Mouse (Mus musculus): Measurements from ENCODE around the gene Akr1b8. TPM values are rescaled to one million over a fixed set of nuclear protein-coding genes. Genes with fewer than 3 reads are reported as not detected.
"Not testable (repeated sequence)": the region's sequence is repeated elsewhere in the genome, so short reads cannot be mapped to it uniquely, and the experiment has no call there.

Akr1b8 gene
- polyA plus RNA-seq, 1 experiment from 2014 or later, result 18.9 TPM

GRCm38 (mm10) chr6:34375888-34376287 is 22.0 kb downstream of the Akr1b8 start:
- not testable (repeated sequence) for H3K4me1 ChIP-seq (replicated peaks; ENCODE audit: control insufficient read depth, insufficient read depth, low read length); ATAC-seq (replicated peaks; ENCODE audit: low FRiP score); H3K27me3 ChIP-seq (ENCODE audit: control insufficient read depth, insufficient read depth, low read length); H3K9ac ChIP-seq (ENCODE audit: low read length); H3K36me3 ChIP-seq (ENCODE audit: control insufficient read depth, insufficient read depth, low read length); H3K9me3 ChIP-seq (ENCODE audit: control insufficient read depth, low read length); H3K4me3 ChIP-seq (ENCODE audit: low read depth, low read length); H3K27ac ChIP-seq (ENCODE audit: low read depth, low read length); H3K4me2 ChIP-seq (ENCODE audit: low read depth, low read length, severe bottlenecking); DNase-seq (ENCODE audit: low spot score)
- 79% methylated on average over 5 of the region's 5 CpGs for WGBS

GRCm38 (mm10) chr6:34383401-34383800 is 29.5 kb downstream of the Akr1b8 start:
- Histone ChIP-seq H3K9me3 (ENCODE audit: control insufficient read depth, low read length) (no peaks in the 10 kb centered on the region), H3K4me1 (replicated peaks; ENCODE audit: control insufficient read depth, insufficient read depth, low read length) (no peaks in the 10 kb centered on the region), H3K27me3 (ENCODE audit: control insufficient read depth, insufficient read depth, low read length) (no peaks in the 10 kb centered on the region), H3K9ac (ENCODE audit: low read length) (no peak overlapping the region), H3K4me2 (ENCODE audit: low read depth, low read length, severe bottlenecking) (no peak overlapping the region), H3K27ac (ENCODE audit: low read depth, low read length) (no peak overlapping the region), H3K4me3 (ENCODE audit: low read depth, low read length) (no peak overlapping the region), H3K36me3 (ENCODE audit: control insufficient read depth, insufficient read depth, low read length) (no peaks in the 10 kb centered on the region)
- ATAC-seq (replicated peaks; ENCODE audit: low FRiP score) (no peak), DNase-seq (ENCODE audit: low spot score) (no peak)
- 50% methylated on average over 8 of the region's 8 CpGs for WGBS

GRCm38 (mm10) chr6:34384110-34384661 is 30.3 kb downstream of the Akr1b8 start, which contains the start of gene Akr1b10:
Gene Akr1b10, plus strand, starts transcription at chr6:34384218.
- ATAC-seq (replicated peaks; ENCODE audit: low FRiP score), result peak; percentile 64
- H3K4me3 ChIP-seq (ENCODE audit: low read depth, low read length), result peak within 1 kb of the TSS; percentile 44
- 3% methylated on average over 17 of the region's 17 CpGs for WGBS
- peak; percentile 69 for DNase-seq (ENCODE audit: low spot score)
- H3K27ac ChIP-seq (ENCODE audit: low read depth, low read length), result no peak within 1 kb of the TSS
- H3K9ac ChIP-seq (ENCODE audit: low read length), result peak within 1 kb of the TSS; percentile 48
- no peaks in the 10 kb centered on the region for H3K36me3 ChIP-seq (ENCODE audit: control insufficient read depth, insufficient read depth, low read length)
- no peaks in the 10 kb centered on the region for H3K4me1 ChIP-seq (replicated peaks; ENCODE audit: control insufficient read depth, insufficient read depth, low read length)
- H3K4me2 ChIP-seq (ENCODE audit: low read depth, low read length, severe bottlenecking), result peak within 1 kb of the TSS; percentile 73
- H3K9me3 ChIP-seq (ENCODE audit: control insufficient read depth, low read length), result no peaks in the 10 kb centered on the region
- no peaks in the 10 kb centered on the region for H3K27me3 ChIP-seq (ENCODE audit: control insufficient read depth, insufficient read depth, low read length)

GRCm38 (mm10) chr6:34384701-34385370 is 30.9 kb downstream of the Akr1b8 start:
- H3K4me1 ChIP-seq (replicated peaks; ENCODE audit: control insufficient read depth, insufficient read depth, low read length), result no peaks in the 10 kb centered on the region
- H3K27ac ChIP-seq (ENCODE audit: low read depth, low read length), result no peak overlapping the region
- ATAC-seq (replicated peaks; ENCODE audit: low FRiP score) (no peak), DNase-seq (ENCODE audit: low spot score) (peak; percentile 68)
- peak overlapping the region; percentile 73 for H3K4me2 ChIP-seq (ENCODE audit: low read depth, low read length, severe bottlenecking)
- H3K36me3 ChIP-seq (ENCODE audit: control insufficient read depth, insufficient read depth, low read length), result no peaks in the 10 kb centered on the region
- no peaks in the 10 kb centered on the region for H3K27me3 ChIP-seq (ENCODE audit: control insufficient read depth, insufficient read depth, low read length)
- H3K4me3 ChIP-seq (ENCODE audit: low read depth, low read length), result peak overlapping the region; percentile 44
- no peaks in the 10 kb centered on the region for H3K9me3 ChIP-seq (ENCODE audit: control insufficient read depth, low read length)
- 3% methylated on average over 13 of the region's 13 CpGs for WGBS
- H3K9ac ChIP-seq (ENCODE audit: low read length), result peak overlapping the region; percentile 48

GRCm38 (mm10) chr6:34388420-34389156 is 34.7 kb downstream of the Akr1b8 start:
- Histone ChIP-seq H3K27me3 (ENCODE audit: control insufficient read depth, insufficient read depth, low read length) (no peaks in the 10 kb centered on the region), H3K36me3 (ENCODE audit: control insufficient read depth, insufficient read depth, low read length) (no peaks in the 10 kb centered on the region), H3K4me3 (ENCODE audit: low read depth, low read length) (no peak overlapping the region), H3K4me1 (replicated peaks; ENCODE audit: control insufficient read depth, insufficient read depth, low read length) (no peaks in the 10 kb centered on the region), H3K9me3 (ENCODE audit: control insufficient read depth, low read length) (no peaks in the 10 kb centered on the region), H3K4me2 (ENCODE audit: low read depth, low read length, severe bottlenecking) (no peak overlapping the region), H3K9ac (ENCODE audit: low read length) (no peak overlapping the region), H3K27ac (ENCODE audit: low read depth, low read length) (no peak overlapping the region)
- DNase-seq (ENCODE audit: low spot score) (no peak), ATAC-seq (replicated peaks; ENCODE audit: low FRiP score) (no peak)
- 87% methylated on average over 4 of the region's 4 CpGs for WGBS

- no peak overlapping the region for H3K4me2 ChIP-seq (ENCODE audit: low read depth, low read length, severe bottlenecking)
- ATAC-seq (replicated peaks; ENCODE audit: low FRiP score), result no peak
- H3K27me3 ChIP-seq (ENCODE audit: control insufficient read depth, insufficient read depth, low read length), result no peaks in the 10 kb centered on the region
- H3K27ac ChIP-seq (ENCODE audit: low read depth, low read length), result no peak overlapping the region
- H3K9me3 ChIP-seq (ENCODE audit: control insufficient read depth, low read length), result no peaks in the 10 kb centered on the region
- no peaks in the 10 kb centered on the region for H3K36me3 ChIP-seq (ENCODE audit: control insufficient read depth, insufficient read depth, low read length)
- no peaks in the 10 kb centered on the region for H3K4me1 ChIP-seq (replicated peaks; ENCODE audit: control insufficient read depth, insufficient read depth, low read length)
- 85% methylated on average over 5 of the region's 5 CpGs for WGBS
- H3K4me3 ChIP-seq (ENCODE audit: low read depth, low read length), result no peak overlapping the region
- DNase-seq (ENCODE audit: low spot score), result no peak
- H3K9ac ChIP-seq (ENCODE audit: low read length), result no peak overlapping the region
Measured at GRCm38 (mm10) chr6:34395897-34396296, 42.0 kb downstream of the Akr1b8 start.

GRCm38 (mm10) chr6:34398431-34398830 is 44.5 kb downstream of the Akr1b8 start:
- Histone ChIP-seq H3K9ac (ENCODE audit: low read length) (no peak overlapping the region), H3K27me3 (ENCODE audit: control insufficient read depth, insufficient read depth, low read length) (no peaks in the 10 kb centered on the region), H3K36me3 (ENCODE audit: control insufficient read depth, insufficient read depth, low read length) (no peaks in the 10 kb centered on the region), H3K27ac (ENCODE audit: low read depth, low read length) (no peak overlapping the region), H3K4me3 (ENCODE audit: low read depth, low read length) (no peak overlapping the region), H3K9me3 (ENCODE audit: control insufficient read depth, low read length) (no peaks in the 10 kb centered on the region), H3K4me1 (replicated peaks; ENCODE audit: control insufficient read depth, insufficient read depth, low read length) (no peaks in the 10 kb centered on the region), H3K4me2 (ENCODE audit: low read depth, low read length, severe bottlenecking) (no peak overlapping the region)
- ATAC-seq (replicated peaks; ENCODE audit: low FRiP score) (no peak), DNase-seq (ENCODE audit: low spot score) (no peak)
- 90% methylated on average over 6 of the region's 6 CpGs for WGBS

- Histone ChIP-seq H3K27ac (ENCODE audit: low read depth, low read length) (no peak overlapping the region), H3K27me3 (ENCODE audit: control insufficient read depth, insufficient read depth, low read length) (no peaks in the 10 kb centered on the region), H3K4me1 (replicated peaks; ENCODE audit: control insufficient read depth, insufficient read depth, low read length) (no peaks in the 10 kb centered on the region), H3K9me3 (ENCODE audit: control insufficient read depth, low read length) (no peaks in the 10 kb centered on the region), H3K36me3 (ENCODE audit: control insufficient read depth, insufficient read depth, low read length) (no peaks in the 10 kb centered on the region), H3K4me2 (ENCODE audit: low read depth, low read length, severe bottlenecking) (no peak overlapping the region), H3K4me3 (ENCODE audit: low read depth, low read length) (no peak overlapping the region), H3K9ac (ENCODE audit: low read length) (no peak overlapping the region)
- WGBS, result 90% methylated on average over 13 of the region's 13 CpGs
- ATAC-seq (replicated peaks; ENCODE audit: low FRiP score) (no peak), DNase-seq (ENCODE audit: low spot score) (no peak)
Measured at GRCm38 (mm10) chr6:34399606-34400220, 45.8 kb downstream of the Akr1b8 start.
